Mouse (Mus musculus) limb, embryonic 11.5 days (tissue): Measurements from ENCODE around the gene Sprtn. TPM values are rescaled to one million over a fixed set of nuclear protein-coding genes. Genes with fewer than 3 reads are reported as not detected.

Source experiments
- ATAC-seq: fragments of 200-750 bp; cut with Nextera tagmentation; 2 replicates; pipeline ENCODE4 v1.8.0; 2017; ENCODE audit warnings: low read depth; ENCODE audit not compliant: insufficient number of reproducible peaks, low FRiP score, low TSS enrichment
- DNase-seq: peaks from one replicate; pipeline ENCODE4 v3.0.0-alpha.2; 2015; ENCODE audit warnings: low spot score
- H3K27ac ChIP-seq: fragments of 300-500 bp; sonication (generic); replicated peaks from 2 replicates; pipeline ENCODE4 v1.5.1; 2014; ENCODE audit warnings: low read depth, mild to moderate bottlenecking, low read length
- H3K27me3 ChIP-seq: fragments of 300-500 bp; sonication (generic); 2 replicates; pipeline ENCODE4 v1.6.1; 2014; ENCODE audit warnings: mild to moderate bottlenecking, low read length, mixed read lengths; ENCODE audit not compliant: control insufficient read depth, insufficient read depth
- H3K36me3 ChIP-seq: fragments of 300-500 bp; sonication (generic); 2 replicates; pipeline ENCODE4 v1.6.1; 2014; ENCODE audit warnings: mild to moderate bottlenecking, low read length, moderate library complexity, mixed read lengths; ENCODE audit not compliant: control insufficient read depth, insufficient read depth
- H3K4me1 ChIP-seq: fragments of 300-500 bp; sonication (generic); 2 replicates; pipeline ENCODE4 v1.6.1; 2014; ENCODE audit warnings: low read length, mixed read lengths; ENCODE audit not compliant: control insufficient read depth, insufficient read depth
- H3K4me2 ChIP-seq: fragments of 300-500 bp; sonication (generic); 2 replicates; pipeline ENCODE4 v1.6.1; 2014; ENCODE audit warnings: low read depth, mild to moderate bottlenecking, moderate library complexity; ENCODE audit not compliant: severe bottlenecking
- H3K4me3 ChIP-seq: fragments of 300-500 bp; sonication (generic); 2 replicates; pipeline ENCODE4 v1.5.1; 2014; ENCODE audit warnings: low read depth, low read length
- H3K9ac ChIP-seq: fragments of 300-500 bp; sonication (generic); 2 replicates; pipeline ENCODE4 v1.6.1; 2014; ENCODE audit warnings: mild to moderate bottlenecking, low read length
- H3K9me3 ChIP-seq: fragments of 300-500 bp; sonication (generic); 2 replicates; pipeline ENCODE4 v1.6.1; 2016; ENCODE audit warnings: low read length; ENCODE audit not compliant: control insufficient read depth
- WGBS: fragments of 180-500 bp; shearing (Covaris S2); extraction: QIAGEN DNeasy Blood & Tissue Kit; methylation state at CpG from one replicate; pipeline ENCODE4 v1.1.7; 2014; 5-methylcytosine and 5-hydroxymethylcytosine counted together
- polyA plus RNA-seq: library from polyadenylated mRNA; unstranded; fragments of >200 nt; fragmentation: Nextera tagmentation; extraction: Ambion mirVana; gene quantifications from 2 replicates; pipeline ENCODE4 v1.2.1, GENCODE M21; 2014

Sprtn gene
- polyA plus RNA-seq, 1 experiment from 2014 or later = 8.9 TPM

GRCm38 (mm10) chr8:124892596-124892995 lies 5.1 kb upstream of the Sprtn start:
- Histone ChIP-seq H3K4me1 (peaks cover 5% of the 10 kb centered on the region; the same call in 1 of the 2 replicates), H3K4me2 (no peak overlapping the region), H3K4me3 (no peak overlapping the region), H3K27me3 (no peaks in the 10 kb centered on the region), H3K9ac (no peak overlapping the region), H3K9me3 (peaks cover 4% of the 10 kb centered on the region; the same call in 1 of the 2 replicates), H3K36me3 (peaks cover 22% of the 10 kb centered on the region), H3K27ac (no peak overlapping the region)
- DNase-seq = peak; percentile 40
- ATAC-seq = no peak
- WGBS = 27% methylated on average over 3 of the region's 3 CpGs

- 86% methylated on average over 26 of the region's 26 CpGs for WGBS
- ATAC-seq = no peak
- Histone ChIP-seq H3K4me2 (peak overlapping the region; percentile 74), H3K36me3 (peaks cover 6% of the 10 kb centered on the region; the same call in 1 of the 2 replicates), H3K4me1 (peaks cover 11% of the 10 kb centered on the region), H3K9ac (no peak overlapping the region; the same call in 1 of the 2 replicates), H3K27ac (no peak overlapping the region), H3K27me3 (no peaks in the 10 kb centered on the region), H3K9me3 (no peaks in the 10 kb centered on the region), H3K4me3 (peak overlapping the region; percentile 86)
- no peak for DNase-seq
Measured at GRCm38 (mm10) chr8:124896010-124896631, 1.6 kb upstream of the Sprtn start.

- ATAC-seq (peak; percentile 48), DNase-seq (peak; percentile 73)
- no peak overlapping the region for H3K27ac ChIP-seq
- H3K4me3 ChIP-seq = peak overlapping the region; percentile 86
- peaks cover 7% of the 10 kb centered on the region; the same call in 1 of the 2 replicates for H3K36me3 ChIP-seq
- H3K4me2 ChIP-seq = peak overlapping the region; percentile 74
- WGBS = 1% methylated on average over 60 of the region's 60 CpGs
- H3K27me3 ChIP-seq = no peaks in the 10 kb centered on the region
- peak overlapping the region; percentile 54 for H3K9ac ChIP-seq
- H3K4me1 ChIP-seq = peaks cover 11% of the 10 kb centered on the region
- H3K9me3 ChIP-seq = no peaks in the 10 kb centered on the region
Measured at GRCm38 (mm10) chr8:124896632-124897385, 877 bp upstream of the Sprtn start.

- H3K27me3 ChIP-seq = no peaks in the 10 kb centered on the region
- no peaks in the 10 kb centered on the region for H3K9me3 ChIP-seq
- peaks cover 11% of the 10 kb centered on the region for H3K4me1 ChIP-seq
- H3K36me3 ChIP-seq = peaks cover 11% of the 10 kb centered on the region; the same call in 1 of the 2 replicates
- peak overlapping the region; percentile 81 for H3K4me2 ChIP-seq
- H3K4me3 ChIP-seq = peak overlapping the region; percentile 86
- DNase-seq (no peak), ATAC-seq (no peak)
- 7% methylated on average over 31 of the region's 31 CpGs for WGBS
- no peak overlapping the region; the same call in 1 of the 2 replicates for H3K27ac ChIP-seq
- peak overlapping the region; percentile 66 for H3K9ac ChIP-seq
Measured at GRCm38 (mm10) chr8:124898251-124898905, 692 bp downstream of the Sprtn start.

GRCm38 (mm10) chr8:124903198-124903597 lies 5.5 kb downstream of the Sprtn start:
- Histone ChIP-seq H3K36me3 (peaks cover 21% of the 10 kb centered on the region), H3K27ac (no peak overlapping the region), H3K4me3 (no peak overlapping the region), H3K9me3 (no peaks in the 10 kb centered on the region), H3K9ac (no peak overlapping the region), H3K4me1 (peaks cover 6% of the 10 kb centered on the region; the same call in 1 of the 2 replicates), H3K4me2 (no peak overlapping the region), H3K27me3 (no peaks in the 10 kb centered on the region)
- DNase-seq (no peak), ATAC-seq (no peak)
- WGBS = 95% methylated on average over 15 of the region's 15 CpGs

- H3K27ac ChIP-seq = no peak overlapping the region
- H3K4me2 ChIP-seq = no peak overlapping the region
- WGBS = 88% methylated on average over 2 of the region's 2 CpGs
- H3K4me3 ChIP-seq = no peak overlapping the region
- H3K36me3 ChIP-seq = peaks cover 19% of the 10 kb centered on the region
- no peaks in the 10 kb centered on the region for H3K27me3 ChIP-seq
- no peak for ATAC-seq
- no peaks in the 10 kb centered on the region for H3K4me1 ChIP-seq
- no peaks in the 10 kb centered on the region for H3K9me3 ChIP-seq
- H3K9ac ChIP-seq = no peak overlapping the region
- DNase-seq = no peak
Measured at GRCm38 (mm10) chr8:124905482-124905881, 7.8 kb downstream of the Sprtn start.

GRCm38 (mm10) chr8:124909936-124910335 lies 12.2 kb downstream of the Sprtn start:
- Histone ChIP-seq H3K27me3 (no peaks in the 10 kb centered on the region), H3K4me1 (no peaks in the 10 kb centered on the region), H3K9ac (no peak overlapping the region), H3K36me3 (peaks cover 25% of the 10 kb centered on the region), H3K9me3 (no peaks in the 10 kb centered on the region), H3K4me2 (no peak overlapping the region), H3K4me3 (no peak overlapping the region), H3K27ac (no peak overlapping the region)
- WGBS = 94% methylated on average over 16 of the region's 16 CpGs
- ATAC-seq = no peak
- no peak for DNase-seq

- WGBS = 88% methylated on average over 10 of the region's 10 CpGs
- Histone ChIP-seq H3K9ac (no peak overlapping the region), H3K4me1 (no peaks in the 10 kb centered on the region), H3K27me3 (no peaks in the 10 kb centered on the region), H3K4me3 (no peak overlapping the region), H3K9me3 (no peaks in the 10 kb centered on the region), H3K4me2 (no peak overlapping the region), H3K36me3 (peaks cover 25% of the 10 kb centered on the region), H3K27ac (no peak overlapping the region)
- no peak for DNase-seq
- no peak for ATAC-seq
Measured at GRCm38 (mm10) chr8:124910349-124910748, 12.7 kb downstream of the Sprtn start.
